Mouse (Mus musculus) CH12.LX (cell line): ENCODE measurements around the gene Top3a.

Experiments
- POLR2A ChIP-seq: IDR thresholded peaks from 2 replicates; pipeline ENCODE4 v1.6.1; 2011; ENCODE audit warnings: low read depth, mild to moderate bottlenecking, improper control_type of control experiment, low read length
- TCF12 ChIP-seq: IDR thresholded peaks from 2 replicates; pipeline ENCODE4 v1.6.1; 2014; ENCODE audit warnings: low read depth, mild to moderate bottlenecking, inconsistent platforms, low read length, improper control_type of control experiment
- USF1 ChIP-seq: IDR thresholded peaks from 2 replicates; pipeline ENCODE4 v1.6.1; 2014; ENCODE audit warnings: low read depth, mild to moderate bottlenecking, inconsistent platforms, low read length, improper control_type of control experiment

DNA sequence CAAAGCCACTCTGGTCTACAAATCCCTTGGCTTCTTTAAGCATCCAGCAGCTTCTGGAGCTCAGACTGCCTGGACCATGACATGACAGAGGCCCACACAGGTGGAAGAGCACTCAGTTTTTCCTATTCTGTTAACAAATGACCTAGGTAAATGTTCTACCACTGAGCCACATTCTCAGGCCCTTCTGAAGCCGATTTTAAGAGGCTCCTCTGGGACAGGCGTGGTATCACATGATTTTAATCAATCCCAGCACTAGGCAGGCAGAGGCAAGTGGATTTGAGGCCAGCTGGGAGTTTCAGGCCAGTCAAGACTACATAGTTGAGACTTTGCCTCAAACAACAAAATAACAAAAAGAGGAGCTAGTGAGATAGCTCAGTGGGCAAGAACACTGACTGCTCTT is 13.3 kb upstream of the Top3a start:
- no peak for TF ChIP-seq USF1
- TF ChIP-seq POLR2A, result no peak
- no peak for TF ChIP-seq TCF12
